Mouse (Mus musculus): Measurements from ENCODE around the gene Ccnk. TPM values are rescaled to one million over a fixed set of nuclear protein-coding genes. Genes with fewer than 3 reads are reported as not detected.

Ccnk gene
- polyA plus RNA-seq, 1 experiment from 2014 or later: 2.3 TPM

Other genes with a start within 250 kb of the Ccnk start
- 0.30 and 0.31 TPM in 2 replicates for gene Bcl11b, start 176.0 kb upstream of the Ccnk start, polyA plus RNA-seq (2016; fragmentation: Nextera tagmentation; extraction: Ambion mirVana)
- gene Setd3, start 265 bp upstream of the Ccnk start, polyA plus RNA-seq (2016; fragmentation: Nextera tagmentation; extraction: Ambion mirVana): 71.3 and 76.4 TPM in 2 replicates
- gene Ccdc85c, start 95.8 kb downstream of the Ccnk start, polyA plus RNA-seq (2016; fragmentation: Nextera tagmentation; extraction: Ambion mirVana): 3.3 and 3.4 TPM in 2 replicates
- 0.07 and 0.17 TPM in 2 replicates for gene Hhipl1, start 126.7 kb downstream of the Ccnk start, polyA plus RNA-seq (2016; fragmentation: Nextera tagmentation; extraction: Ambion mirVana)
- gene Cyp46a1, start 154.8 kb downstream of the Ccnk start, polyA plus RNA-seq (2016; fragmentation: Nextera tagmentation; extraction: Ambion mirVana): 0.86 and 1.7 TPM in 2 replicates
- 9.5 and 10.6 TPM in 2 replicates for gene Eml1, start 191.4 kb downstream of the Ccnk start, polyA plus RNA-seq (2016; fragmentation: Nextera tagmentation; extraction: Ambion mirVana)

Measured in liver, embryonic 12.5 days (tissue).